Mouse (Mus musculus) heart, embryonic 12.5 days (tissue): Measurements from ENCODE around the gene Map3k1. TPM values are rescaled to one million over a fixed set of nuclear protein-coding genes. Genes with fewer than 3 reads are reported as not detected.

Source experiments
- ATAC-seq: fragments of 200-750 bp; cut with Nextera tagmentation; 2 replicates; pipeline ENCODE4 v1.8.0; 2017; ENCODE audit warnings: moderate TSS enrichment, moderate library complexity; ENCODE audit not compliant: insufficient number of reproducible peaks, low FRiP score
- H3K27ac ChIP-seq: fragments of 300-500 bp; sonication (generic); 2 replicates; pipeline ENCODE4 v1.5.1; 2016; ENCODE audit warnings: mild to moderate bottlenecking, moderate library complexity; ENCODE audit not compliant: poor library complexity, severe bottlenecking
- H3K27me3 ChIP-seq: fragments of 300-500 bp; sonication (generic); replicated peaks from 2 replicates; pipeline ENCODE4 v1.6.1; 2016; ENCODE audit warnings: mild to moderate bottlenecking, moderate library complexity
- H3K36me3 ChIP-seq: fragments of 300-500 bp; sonication (generic); 2 replicates; pipeline ENCODE4 v1.6.1; 2016; ENCODE audit warnings: mild to moderate bottlenecking, moderate library complexity
- H3K4me1 ChIP-seq: fragments of 300-500 bp; sonication (generic); replicated peaks from 2 replicates; pipeline ENCODE4 v1.6.1; 2016; ENCODE audit warnings: mild to moderate bottlenecking
- H3K4me2 ChIP-seq: fragments of 300-500 bp; sonication (generic); 2 replicates; pipeline ENCODE4 v1.6.1; 2016; ENCODE audit warnings: mild to moderate bottlenecking, moderate library complexity
- H3K4me3 ChIP-seq: fragments of 300-500 bp; sonication (generic); 2 replicates; pipeline ENCODE4 v1.5.1; 2016; ENCODE audit warnings: mild to moderate bottlenecking
- H3K9ac ChIP-seq: fragments of 300-500 bp; sonication (generic); 2 replicates; pipeline ENCODE4 v1.6.1; 2016; ENCODE audit warnings: mild to moderate bottlenecking, moderate library complexity
- H3K9me3 ChIP-seq: fragments of 300-500 bp; sonication (generic); replicated peaks from 2 replicates; pipeline ENCODE4 v1.6.1; 2016; ENCODE audit warnings: mild to moderate bottlenecking, moderate library complexity
- WGBS: fragments of 180-500 bp; shearing (Covaris S2); methylation state at CpG from one replicate; pipeline ENCODE4 v1.1.7; 2016; 5-methylcytosine and 5-hydroxymethylcytosine counted together
- polyA plus RNA-seq: library from polyadenylated mRNA; unstranded; fragments of >200 nt; fragmentation: Nextera tagmentation; extraction: Ambion mirVana; gene quantifications from 2 replicates; pipeline ENCODE4 v1.2.1, GENCODE M21; 2016

Map3k1 gene
- polyA plus RNA-seq, 1 experiment from 2014 or later = 16.7 TPM

DNA sequence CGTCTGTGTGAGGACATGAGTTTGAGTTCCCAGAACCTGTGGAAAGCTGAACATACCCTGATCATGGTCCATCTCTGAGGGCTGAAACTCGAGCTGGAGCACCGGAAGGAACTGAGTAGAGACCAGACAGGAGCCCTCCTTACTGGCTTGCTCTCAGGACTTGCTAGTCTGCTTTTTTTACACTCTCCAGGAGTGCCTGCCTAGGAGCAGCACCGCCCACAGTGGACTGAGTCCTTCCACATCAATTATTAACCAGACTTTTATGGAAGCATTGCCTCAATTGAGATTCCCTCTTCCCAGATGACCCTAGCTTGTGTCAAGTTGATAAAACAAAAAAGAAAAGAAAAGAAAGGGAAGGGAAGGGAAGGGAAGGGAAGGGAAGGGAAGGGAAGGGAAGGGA is 18.7 kb upstream of the Map3k1 start:
- Histone ChIP-seq H3K27me3 (no peaks in the 10 kb centered on the region), H3K36me3 (no peaks in the 10 kb centered on the region)

DNA sequence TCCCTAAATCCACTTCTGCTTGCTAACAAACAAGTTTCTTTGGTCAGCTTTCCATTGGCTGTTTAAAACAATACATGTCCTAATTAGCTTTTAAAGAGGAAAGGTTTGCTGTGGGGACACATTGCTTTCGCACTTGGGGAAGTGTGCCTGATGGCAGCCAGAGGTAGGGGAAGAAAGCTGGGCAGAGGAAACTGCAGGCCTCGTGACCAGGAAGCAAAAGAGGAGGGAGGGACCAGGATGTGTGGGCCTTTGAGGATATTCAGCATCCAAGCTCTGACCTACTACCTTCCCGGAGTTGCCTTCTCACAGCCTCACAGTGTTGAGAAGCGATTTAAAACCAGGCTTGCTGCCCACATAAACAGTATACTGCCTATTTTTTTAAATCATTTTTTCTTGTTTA is 15.4 kb upstream of the Map3k1 start:
- H3K27ac ChIP-seq = no peak overlapping the region
- no peaks in the 10 kb centered on the region for H3K9me3 ChIP-seq
- H3K27me3 ChIP-seq = no peaks in the 10 kb centered on the region
- H3K4me1 ChIP-seq = no peaks in the 10 kb centered on the region
- WGBS = 61% methylated on average over 4 of the region's 4 CpGs
- H3K4me2 ChIP-seq = no peak overlapping the region
- H3K36me3 ChIP-seq = no peaks in the 10 kb centered on the region
- no peak for ATAC-seq
- H3K9ac ChIP-seq = no peak overlapping the region
- no peak overlapping the region for H3K4me3 ChIP-seq

More for the DNA sequence above, 18.7 kb upstream of the Map3k1 start:
- Histone ChIP-seq H3K9me3 (no peaks in the 10 kb centered on the region), H3K4me3 (no peak overlapping the region), H3K4me1 (no peaks in the 10 kb centered on the region), H3K4me2 (no peak overlapping the region), H3K27ac (no peak overlapping the region), H3K9ac (no peak overlapping the region)
- no peak for ATAC-seq
- WGBS = 67% methylated on average over 4 of the region's 4 CpGs

DNA sequence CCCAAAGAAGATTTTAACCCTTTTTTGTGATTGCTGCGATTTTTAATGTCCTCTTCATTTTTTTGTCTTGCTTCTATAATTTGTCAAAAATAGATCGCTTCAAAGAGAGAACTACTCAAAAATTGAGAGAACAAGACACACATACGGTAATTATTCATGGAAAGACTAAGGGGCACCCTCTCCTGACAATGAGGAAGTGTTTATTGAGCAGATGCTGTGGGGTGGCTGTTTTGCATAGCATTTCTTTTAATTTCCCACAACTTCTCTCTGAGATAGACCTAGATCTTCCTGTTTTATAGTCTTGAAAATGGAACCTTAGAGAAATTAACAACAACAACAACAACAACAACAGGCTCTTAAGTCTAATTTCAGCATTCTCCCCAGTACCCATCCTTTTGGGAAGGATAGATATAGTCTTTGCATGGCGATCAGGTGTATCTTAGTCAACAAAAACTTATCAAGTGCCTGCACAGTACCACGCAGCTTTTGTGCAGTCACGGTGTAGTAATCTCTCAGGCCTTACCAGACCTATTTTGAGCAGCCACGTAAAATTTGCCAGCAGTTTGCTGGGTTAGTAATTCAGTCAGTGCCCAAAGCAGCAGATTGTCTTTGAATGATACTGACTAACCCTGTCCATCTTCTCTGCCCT is 13.1 kb upstream of the Map3k1 start:
- Histone ChIP-seq H3K9ac (no peak overlapping the region), H3K4me2 (no peak overlapping the region), H3K27me3 (no peaks in the 10 kb centered on the region), H3K27ac (no peak overlapping the region), H3K36me3 (no peaks in the 10 kb centered on the region), H3K9me3 (no peaks in the 10 kb centered on the region), H3K4me3 (no peak overlapping the region), H3K4me1 (no peaks in the 10 kb centered on the region)
- WGBS = 76% methylated on average over 7 of the region's 7 CpGs
- no peak for ATAC-seq

DNA sequence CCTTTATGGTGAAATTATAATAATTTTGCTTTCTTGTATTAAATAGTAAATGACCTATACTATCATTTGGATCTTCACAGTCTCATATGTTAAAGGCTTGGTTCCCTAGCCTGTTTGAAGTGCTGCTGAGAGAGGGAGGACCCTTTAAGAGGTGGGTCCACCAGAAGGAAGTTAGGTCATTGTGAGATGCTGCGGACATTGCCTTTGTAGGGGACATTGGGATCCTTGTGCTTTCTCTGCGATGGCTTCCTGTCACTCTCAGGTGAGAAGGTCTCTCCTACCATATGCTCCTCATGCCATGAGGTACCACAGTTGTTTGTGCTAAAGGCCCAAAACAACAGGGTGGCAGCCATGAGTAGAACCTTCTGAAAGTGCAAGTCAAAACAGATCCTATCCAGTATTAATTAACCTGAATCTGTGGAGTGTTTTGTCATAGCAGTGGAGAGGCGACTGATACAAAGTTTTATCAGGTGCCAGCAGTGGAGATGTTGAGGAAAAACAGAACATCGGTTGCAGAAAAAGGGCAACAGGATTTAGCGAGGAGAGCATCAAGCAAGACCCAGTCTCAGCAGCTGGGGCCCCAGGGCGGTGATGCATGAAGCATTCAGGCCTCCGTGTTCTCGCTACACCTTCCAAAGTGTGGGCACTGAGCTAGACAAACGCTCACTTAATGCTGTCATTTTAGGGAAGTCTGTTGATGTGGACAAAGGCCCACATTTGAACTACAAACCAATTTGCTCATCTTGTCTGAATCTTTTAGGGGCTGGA is 11.0 kb upstream of the Map3k1 start:
- ATAC-seq = no peak
- no peak overlapping the region for H3K4me3 ChIP-seq
- no peaks in the 10 kb centered on the region for H3K27me3 ChIP-seq
- no peaks in the 10 kb centered on the region for H3K36me3 ChIP-seq
- 78% methylated on average over 9 of the region's 9 CpGs for WGBS
- no peak overlapping the region for H3K27ac ChIP-seq
- no peaks in the 10 kb centered on the region for H3K4me1 ChIP-seq
- no peak overlapping the region for H3K9ac ChIP-seq
- 0 out of 2 replicates have a peak, but pooled peaks cover 2% of the 10 kb centered on the region for H3K9me3 ChIP-seq
- no peak overlapping the region for H3K4me2 ChIP-seq

DNA sequence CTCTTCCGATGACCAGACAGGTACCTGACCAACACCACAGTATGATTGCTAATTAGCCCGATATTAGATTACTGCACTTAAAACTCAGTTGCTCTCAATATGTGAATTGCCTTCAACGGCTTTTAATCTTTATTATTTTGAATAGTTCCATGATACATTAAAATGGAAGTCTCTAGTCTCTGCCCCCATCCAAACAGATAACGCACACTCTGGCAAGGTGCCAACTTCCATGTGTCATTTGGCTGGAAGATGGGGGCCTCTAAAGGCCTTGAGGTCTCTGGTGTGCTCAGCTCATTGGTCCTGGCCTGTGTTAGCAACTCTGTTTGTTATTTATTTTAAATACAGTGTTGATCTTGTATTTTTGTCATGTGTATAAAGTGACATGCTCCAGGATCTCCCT is 10.3 kb upstream of the Map3k1 start:
- no peak overlapping the region for H3K9ac ChIP-seq
- no peak overlapping the region for H3K4me3 ChIP-seq
- 78% methylated on average over 4 of the region's 4 CpGs for WGBS
- no peak overlapping the region for H3K27ac ChIP-seq
- no peak for ATAC-seq
- H3K4me1 ChIP-seq = no peaks in the 10 kb centered on the region
- no peaks in the 10 kb centered on the region for H3K36me3 ChIP-seq
- 0 out of 2 replicates have a peak, but pooled peaks cover 2% of the 10 kb centered on the region for H3K9me3 ChIP-seq
- no peak overlapping the region for H3K4me2 ChIP-seq
- H3K27me3 ChIP-seq = no peaks in the 10 kb centered on the region

DNA sequence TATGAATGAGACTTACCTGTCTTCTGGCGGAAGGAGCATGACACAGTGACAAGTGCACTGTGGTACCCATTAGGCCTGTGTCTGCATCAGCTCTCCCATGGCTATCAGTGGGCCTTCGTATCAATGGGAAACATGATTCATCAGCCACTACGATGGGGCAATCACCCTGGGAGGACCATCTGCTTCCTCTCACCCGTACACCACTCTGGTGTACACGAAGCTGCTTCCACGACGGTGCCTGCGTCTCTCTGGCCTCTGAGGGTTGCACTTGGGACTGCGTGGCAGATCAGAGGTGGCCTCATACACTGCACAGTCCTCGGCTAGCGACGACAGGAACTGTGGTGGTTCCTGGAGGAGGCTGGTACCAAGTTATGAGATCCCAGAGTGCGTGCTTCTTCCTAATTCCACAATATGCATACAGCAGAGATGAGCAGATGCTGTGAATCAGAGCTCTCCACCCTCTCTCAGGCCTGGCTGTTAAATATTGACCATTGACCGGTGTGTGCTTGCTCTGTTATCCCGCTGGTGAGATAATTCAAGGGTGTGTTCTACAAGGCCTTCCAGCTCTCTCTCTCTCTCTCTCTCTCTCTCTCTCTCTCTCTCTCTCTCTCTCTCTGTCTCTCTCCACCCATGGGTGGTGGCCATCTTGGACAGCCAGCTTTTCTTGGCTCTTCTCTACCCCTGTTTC is 9.6 kb upstream of the Map3k1 start:
- H3K4me3 ChIP-seq = no peak overlapping the region
- H3K9me3 ChIP-seq = 0 out of 2 replicates have a peak, but pooled peaks cover 2% of the 10 kb centered on the region
- no peak overlapping the region for H3K27ac ChIP-seq
- no peak overlapping the region for H3K4me2 ChIP-seq
- H3K36me3 ChIP-seq = no peaks in the 10 kb centered on the region
- no peaks in the 10 kb centered on the region for H3K4me1 ChIP-seq
- WGBS = 60% methylated on average over 15 of the region's 15 CpGs
- no peaks in the 10 kb centered on the region for H3K27me3 ChIP-seq
- no peak overlapping the region for H3K9ac ChIP-seq
- ATAC-seq = no peak

DNA sequence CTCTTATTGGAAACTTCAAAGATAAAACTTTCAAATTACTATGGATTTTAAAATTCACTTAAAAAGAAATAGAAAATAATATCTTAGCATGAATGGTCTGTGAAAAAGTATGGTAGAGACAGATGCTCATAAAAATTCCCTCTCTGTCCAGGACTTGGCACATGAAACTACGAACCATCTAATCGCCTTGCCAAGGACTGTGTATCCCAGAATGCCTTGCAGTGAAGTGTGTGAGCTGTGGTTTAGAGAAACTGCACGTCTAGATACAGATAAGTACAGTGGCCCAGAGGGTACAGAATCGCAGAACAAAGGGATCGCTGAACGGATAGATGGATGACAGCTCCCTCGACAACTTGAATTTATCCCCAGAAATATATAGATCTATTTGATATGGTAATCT is 9.0 kb upstream of the Map3k1 start:
- Histone ChIP-seq H3K9me3 (0 out of 2 replicates have a peak, but pooled peaks cover 2% of the 10 kb centered on the region), H3K27ac (no peak overlapping the region), H3K27me3 (no peaks in the 10 kb centered on the region), H3K4me3 (no peak overlapping the region), H3K4me2 (no peak overlapping the region), H3K36me3 (no peaks in the 10 kb centered on the region), H3K9ac (no peak overlapping the region), H3K4me1 (no peaks in the 10 kb centered on the region)
- WGBS = 80% methylated on average over 7 of the region's 7 CpGs
- ATAC-seq = no peak

DNA sequence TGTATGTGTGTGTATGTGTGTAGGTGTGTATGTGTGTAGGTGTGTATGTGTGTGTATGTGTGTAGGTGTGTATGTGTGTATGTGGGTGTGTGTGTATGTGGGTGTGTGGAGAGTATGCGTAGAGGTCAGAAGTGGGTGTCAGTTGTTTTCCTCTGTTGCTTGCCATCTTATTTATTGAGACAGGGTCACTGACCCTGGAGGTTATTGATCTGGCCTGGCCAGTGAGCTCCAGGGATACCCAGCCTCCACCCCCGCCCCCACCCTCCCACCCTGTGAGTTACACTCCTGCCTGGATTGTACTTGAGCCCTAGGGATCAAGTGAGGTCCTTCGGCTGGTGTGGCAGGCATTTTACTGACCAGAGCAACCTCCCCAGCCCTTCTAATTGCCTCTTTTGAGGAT is 7.6 kb upstream of the Map3k1 start:
- H3K27ac ChIP-seq = no peak overlapping the region
- H3K9me3 ChIP-seq = 0 out of 2 replicates have a peak, but pooled peaks cover 2% of the 10 kb centered on the region
- H3K4me2 ChIP-seq = no peak overlapping the region
- H3K27me3 ChIP-seq = no peaks in the 10 kb centered on the region
- no peaks in the 10 kb centered on the region for H3K4me1 ChIP-seq
- no peak for ATAC-seq
- no peak overlapping the region for H3K9ac ChIP-seq
- no peak overlapping the region for H3K4me3 ChIP-seq
- 66% methylated on average over 3 of the region's 3 CpGs for WGBS
- H3K36me3 ChIP-seq = no peaks in the 10 kb centered on the region

DNA sequence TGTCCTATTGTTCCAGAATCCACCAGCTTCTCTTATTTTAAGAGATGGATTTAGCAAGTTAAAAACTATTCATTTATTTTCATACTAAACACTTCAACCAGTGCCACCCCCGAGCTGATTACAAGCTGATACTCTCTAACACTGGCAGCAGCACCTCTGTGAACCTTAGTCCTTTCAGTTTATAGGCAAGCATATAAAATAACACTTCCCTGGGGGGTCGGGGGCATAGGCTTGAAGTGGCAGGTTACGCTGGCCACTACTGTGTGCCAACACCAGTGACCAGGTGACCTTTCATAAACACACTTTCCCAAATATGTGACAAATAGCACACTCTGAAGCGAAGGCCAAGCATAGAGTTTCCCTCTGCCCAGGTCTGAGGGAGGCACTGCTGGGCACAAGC is 6.7 kb upstream of the Map3k1 start:
- Histone ChIP-seq H3K27ac (no peak overlapping the region), H3K9ac (no peak overlapping the region), H3K9me3 (0 out of 2 replicates have a peak, but pooled peaks cover 2% of the 10 kb centered on the region), H3K36me3 (no peaks in the 10 kb centered on the region), H3K4me2 (no peak overlapping the region), H3K27me3 (no peaks in the 10 kb centered on the region), H3K4me3 (no peak overlapping the region), H3K4me1 (no peaks in the 10 kb centered on the region)
- ATAC-seq = no peak
- 92% methylated on average over 4 of the region's 4 CpGs for WGBS

DNA sequence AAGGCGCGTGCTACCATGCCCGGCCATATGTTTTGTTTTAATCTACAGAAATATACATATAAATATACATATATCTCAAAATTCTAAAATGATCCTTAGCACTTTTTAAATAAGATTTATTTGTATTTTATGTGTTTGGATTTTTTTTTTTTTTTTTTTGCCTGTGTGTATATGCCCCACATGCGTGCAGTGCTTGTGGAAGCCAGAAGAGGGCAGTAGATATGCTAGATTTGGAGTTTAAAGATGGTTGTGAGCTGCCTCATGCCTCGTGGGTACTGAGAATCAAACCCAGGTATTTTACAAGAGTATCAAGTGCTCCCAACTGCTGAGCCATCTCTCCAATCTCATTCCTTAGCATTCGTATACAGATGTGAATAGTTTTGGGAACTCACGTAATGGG is 6.2 kb upstream of the Map3k1 start:
- Histone ChIP-seq H3K36me3 (no peaks in the 10 kb centered on the region), H3K9me3 (0 out of 2 replicates have a peak, but pooled peaks cover 2% of the 10 kb centered on the region), H3K4me3 (no peak overlapping the region), H3K27ac (no peak overlapping the region), H3K4me1 (no peaks in the 10 kb centered on the region), H3K27me3 (no peaks in the 10 kb centered on the region), H3K9ac (no peak overlapping the region), H3K4me2 (no peak overlapping the region)
- WGBS = 93% methylated on average over 7 of the region's 7 CpGs
- no peak for ATAC-seq

DNA sequence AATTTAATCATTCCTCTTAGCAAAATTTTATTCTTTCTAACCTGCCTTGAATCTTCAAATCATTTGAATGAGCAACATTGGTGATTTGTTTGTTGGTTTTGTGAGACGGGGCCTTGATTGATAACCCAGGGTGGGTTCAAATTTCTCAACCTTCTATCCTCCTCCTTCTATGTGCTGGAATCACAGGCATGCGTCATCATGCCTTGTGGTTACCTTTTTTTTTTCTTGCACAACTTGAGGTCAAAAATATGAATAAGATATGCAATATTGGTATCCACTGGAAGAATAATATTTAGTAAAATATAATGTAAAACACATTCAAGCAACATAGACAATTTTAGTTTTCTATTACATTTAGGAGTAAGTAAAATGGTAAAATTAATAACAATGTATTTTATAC is 3.9 kb upstream of the Map3k1 start:
- ATAC-seq = no peak
- H3K9ac ChIP-seq = no peak overlapping the region
- H3K4me2 ChIP-seq = no peak overlapping the region
- no peak overlapping the region for H3K27ac ChIP-seq
- no peaks in the 10 kb centered on the region for H3K27me3 ChIP-seq
- H3K4me1 ChIP-seq = no peaks in the 10 kb centered on the region
- 77% methylated on average over 2 of the region's 2 CpGs for WGBS
- no peak overlapping the region for H3K4me3 ChIP-seq
- no peaks in the 10 kb centered on the region for H3K36me3 ChIP-seq
- H3K9me3 ChIP-seq = 0 out of 2 replicates have a peak, but pooled peaks cover 2% of the 10 kb centered on the region
